Comparison of ENCODE assay signal across 8 mouse cellular contexts in the genomic region with DNA sequence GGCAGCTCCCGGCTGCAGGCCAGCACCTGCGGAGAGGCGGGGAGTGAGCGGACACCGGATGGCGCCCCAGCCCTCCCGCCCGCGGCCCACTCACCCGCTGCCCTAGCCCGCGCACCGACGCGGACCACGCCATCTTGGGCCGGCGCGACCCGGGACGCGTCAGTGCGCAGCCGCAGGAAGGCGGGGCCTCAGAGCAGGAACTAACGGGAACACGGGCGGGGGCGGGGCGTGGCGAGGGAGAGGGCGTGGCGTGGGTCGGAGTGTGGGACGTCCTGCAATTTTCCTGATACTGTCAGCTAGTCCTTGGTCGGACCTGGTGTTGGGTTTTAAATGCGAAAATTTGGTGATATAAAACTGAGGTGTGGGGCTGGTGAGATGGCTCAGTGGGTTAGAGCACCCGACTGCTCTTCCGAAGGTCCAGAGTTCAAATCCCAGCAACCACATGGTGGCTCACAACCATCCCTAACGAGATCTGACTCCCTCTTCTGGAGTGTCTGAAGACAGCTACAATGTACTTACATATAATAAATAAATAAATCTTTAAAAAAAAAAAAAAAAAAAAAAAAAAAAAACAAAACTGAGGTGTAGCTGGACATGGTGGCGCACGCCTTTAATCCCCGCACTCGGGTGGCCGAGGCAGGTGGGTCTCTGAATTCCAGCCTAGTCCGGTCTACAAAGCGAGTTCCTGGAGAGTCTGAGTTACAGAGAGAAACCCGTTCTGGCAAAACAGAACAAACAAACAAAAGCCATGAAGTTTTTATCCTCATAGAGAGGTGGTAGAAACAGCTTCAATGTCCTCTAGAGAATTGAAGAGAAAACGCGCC. TPM values are rescaled to one million over a fixed set of nuclear protein-coding genes. Genes with fewer than 3 reads are reported as not detected.
DNase-seq lines count a peak whose midpoint lies in the region; ATAC-seq and TF ChIP-seq lines count a peak whose summit lies in the region.

No protein-coding gene starts in this region.

- peaks cover 15% of the 10 kb centered on the region for H3K4me1 ChIP-seq in hindbrain, embryonic 12.5 days

- H3K4me2 ChIP-seq in hindbrain, embryonic 12.5 days (replicated peaks) = peak overlapping the region; percentile 88

- DNase-seq in Patski (ENCODE audit: low read depth, low spot score) = peak; percentile 41
- DNase-seq in cerebellum, postnatal 10 days = peak; percentile 95 to 97
- peak; percentile 66 to 84 for DNase-seq in frontal cortex, postnatal 10 days (ENCODE audit: low spot score in 2 of 2)
- peak; percentile 73 to 87 for DNase-seq in layer of hippocampus, postnatal 14 days (ENCODE audit: low spot score in 2 of 2)
- DNase-seq in lung, postnatal 10 days = peak; percentile 97
- peak; percentile 78 for DNase-seq in ovary, postnatal 14 days (ENCODE audit: low spot score)
- peak; percentile 72 to 87 for DNase-seq in thymus, postnatal 10 days (ENCODE audit: low spot score in 2 of 2)

- peak overlapping the region; percentile 71 for H3K27ac ChIP-seq in hindbrain, embryonic 12.5 days

- WGBS in hindbrain, embryonic 12.5 days = 21% methylated on average over 45 of the region's 50 CpGs

- in situ Hi-C loops in Patski (cut with MboI; ENCODE audit: low pct_unique_long_range_greater_than_20kb) = no loop called here

- POLR2A ChIA-PET in Patski (lab: Charles Lee) = interaction anchor here (1.2 kb wide), 1 partner anchor 20 kb away, joined by 3 read pairs; no protein-coding TSS in a partner anchor

- no peaks in the 10 kb centered on the region for H3K27me3 ChIP-seq in Patski
- H3K27me3 ChIP-seq in hindbrain, embryonic 12.5 days = no peaks in the 10 kb centered on the region

- H3K9me3 ChIP-seq in hindbrain, embryonic 12.5 days (replicated peaks) = no peaks in the 10 kb centered on the region

- peak overlapping the region; percentile 96 for H3K4me3 ChIP-seq in hindbrain, embryonic 12.5 days

- H3K36me3 ChIP-seq in hindbrain, embryonic 12.5 days = peaks cover 20% of the 10 kb centered on the region

- H3K9ac ChIP-seq in hindbrain, embryonic 12.5 days = peak overlapping the region; percentile 93

- peak; percentile 79 for ATAC-seq in Patski
- peak; percentile 96 for ATAC-seq in hindbrain, embryonic 12.5 days (ENCODE audit: low FRiP score)

- TF ChIP-seq CTCF in Patski (IDR thresholded peaks at IDR 0.05) = no peak

- CTCF ChIA-PET in Patski (lab: Charles Lee) = interaction anchor here (1.7 kb wide), 1 partner anchor 11 kb away, joined by 6 read pairs; no protein-coding TSS in a partner anchor

RNA-seq across cellular contexts. Expression of a gene that starts 7.7 kb away (rescaled TPM):
- 98.7 TPM for polyA plus RNA-seq in Patski (2021)
- 137 and 162 TPM in 2 replicates for polyA plus RNA-seq in hindbrain, embryonic 12.5 days (2016; fragmentation: Nextera tagmentation; extraction: Ambion mirVana)
- 10 to 100 TPM; 73.1 to 76.8 TPM for total RNA-seq in layer of hippocampus, postnatal 14 days (2021)

RNA-seq across cellular contexts. Expression of a gene that starts 54.4 kb away (rescaled TPM):
- 25.5 TPM for polyA plus RNA-seq in Patski (2021)
- 26.1 and 26.6 TPM in 2 replicates for polyA plus RNA-seq in hindbrain, embryonic 12.5 days (2016; fragmentation: Nextera tagmentation; extraction: Ambion mirVana)
- total RNA-seq in layer of hippocampus, postnatal 14 days (2021) = 10 to 100 TPM; 54.2 to 67.8 TPM

Comparison
In these comparisons a context has a peak if more than half of its experiments do, and no peak if none do; other contexts are left out.
1. Peak in every context shown above with its lines: DNase-seq, ATAC-seq, H3K4me3 ChIP-seq and H3K27ac ChIP-seq.
2. DNase-seq: peak in every context shown above with its lines; median percentile 97 in lung, postnatal 10 days; 96 in cerebellum, postnatal 10 days; 80 in layer of hippocampus, postnatal 14 days; 80 in thymus, postnatal 10 days; 78 in ovary, postnatal 14 days; 75 in frontal cortex, postnatal 10 days; 41 in Patski.